Mouse (Mus musculus): ENCODE measurements around the gene Ctsd. TPM values are rescaled to one million over a fixed set of nuclear protein-coding genes. Genes with fewer than 3 reads are reported as not detected.
"Not testable (repeated sequence)": the region's sequence is repeated elsewhere in the genome, so short reads cannot be mapped to it uniquely, and the experiment has no call there.

Gene Ctsd
- total RNA-seq (2021): 100 to 1,000 TPM; 295 to 303 TPM
- long read RNA-seq, experiment 1, transcript Ctsd-202 (9 exons, 2,127 nt): major isoform, 622 of 722 reads
- long read RNA-seq, experiment 1, partial matches to known transcripts: 78 of 722 reads
- long read RNA-seq, experiment 1, other reads (novel, unspliced or antisense): 22 of 722 reads
- long read RNA-seq, experiment 2, transcript Ctsd-202 (9 exons, 2,127 nt): major isoform, 560 of 625 reads
- long read RNA-seq, experiment 2, partial matches to known transcripts: 50 of 625 reads
- long read RNA-seq, experiment 2, other reads (novel, unspliced or antisense): 14 of 625 reads

DNA sequence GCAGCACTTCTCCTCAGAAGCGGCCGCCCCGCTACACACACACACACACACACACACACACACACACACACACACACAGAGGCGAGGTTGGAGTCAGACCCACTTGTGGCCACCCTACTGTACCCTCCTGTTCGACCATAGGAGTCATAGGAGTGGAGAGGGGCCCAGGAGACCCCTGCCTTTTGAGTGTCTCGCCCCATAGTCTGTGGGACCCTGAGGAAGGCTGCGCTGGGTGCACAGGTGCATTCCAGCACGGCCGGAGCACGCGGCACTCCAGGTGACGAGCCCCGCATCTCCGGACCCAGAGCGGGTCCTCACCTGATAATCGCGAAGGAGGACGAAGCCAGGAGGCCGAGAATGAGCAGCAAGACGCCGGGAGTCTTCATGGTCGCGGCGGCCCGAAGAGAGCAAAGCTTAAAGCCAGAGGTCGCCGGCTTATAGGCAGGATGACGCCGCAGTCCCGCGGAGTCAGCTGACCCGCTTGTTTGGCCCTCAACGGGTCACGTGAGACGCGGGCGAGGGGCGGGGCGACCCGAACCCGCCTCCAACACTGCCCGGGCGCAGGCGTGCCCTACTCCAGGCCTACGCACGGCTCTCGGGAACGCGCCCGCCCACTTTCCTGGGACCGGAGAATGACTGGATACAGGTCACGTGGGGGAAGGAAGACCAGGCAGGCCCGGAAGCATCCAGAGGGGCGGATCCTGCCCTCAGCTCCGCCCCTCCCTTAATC, at the start of gene Ctsd:
Gene Ctsd, minus strand, starts transcription at position 620 of the 730 bp plus-strand sequence.
- intact Hi-C loops (cut with DNase I): no loop called here
- DNase-seq (ENCODE audit: low spot score in 2 of 2): peak; percentile 97 to 98

DNA sequence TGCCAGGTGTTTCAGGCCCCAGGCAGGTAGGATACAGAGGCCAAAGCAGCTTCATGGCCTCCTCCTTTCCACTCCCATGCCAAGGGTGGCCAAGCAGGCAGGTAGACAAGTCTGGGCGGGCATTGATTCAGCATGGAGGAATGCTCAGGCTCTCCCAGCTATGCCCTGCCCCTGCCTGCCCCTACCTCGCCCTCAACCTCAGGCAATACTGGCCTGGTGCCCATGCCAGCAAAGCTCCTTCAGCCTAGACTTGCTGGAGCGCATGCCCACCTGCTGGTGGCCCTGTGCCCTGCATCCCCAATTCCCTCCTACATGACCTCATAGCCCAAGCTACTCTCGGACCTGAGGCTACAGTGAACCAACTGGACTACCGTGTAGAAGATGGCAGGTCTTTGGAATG, 49.5 kb upstream of the Ctsd start:
- intact Hi-C loops (cut with DNase I): no loop called here
- DNase-seq (ENCODE audit: low spot score in 2 of 2): no peak

DNA sequence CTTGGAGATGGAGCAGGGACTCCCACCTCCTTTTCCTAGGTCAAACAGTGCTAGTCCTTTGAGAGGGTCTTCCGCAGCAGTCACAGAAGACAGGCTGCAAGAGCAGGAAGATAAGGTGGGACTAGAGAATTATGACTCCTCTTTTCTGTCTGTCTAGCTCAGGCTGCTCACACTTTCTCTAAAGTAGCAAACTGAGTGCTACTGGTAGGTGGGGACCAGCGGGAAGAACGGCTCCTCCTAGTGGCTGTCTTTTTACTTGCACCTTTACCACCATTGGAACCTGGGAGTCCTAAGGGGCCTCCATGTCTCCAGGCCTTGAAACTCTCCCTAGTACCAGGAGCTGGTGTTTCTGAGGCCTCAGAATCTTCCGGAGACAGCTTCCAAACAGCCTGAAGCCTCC, 47.7 kb upstream of the Ctsd start:
- peak; percentile 77 to 86 for DNase-seq (ENCODE audit: low spot score in 2 of 2)
- intact Hi-C loops (cut with DNase I): loop anchor here (1.0 kb wide), 1 partner anchor 101 kb away; no protein-coding TSS in a partner anchor

DNA sequence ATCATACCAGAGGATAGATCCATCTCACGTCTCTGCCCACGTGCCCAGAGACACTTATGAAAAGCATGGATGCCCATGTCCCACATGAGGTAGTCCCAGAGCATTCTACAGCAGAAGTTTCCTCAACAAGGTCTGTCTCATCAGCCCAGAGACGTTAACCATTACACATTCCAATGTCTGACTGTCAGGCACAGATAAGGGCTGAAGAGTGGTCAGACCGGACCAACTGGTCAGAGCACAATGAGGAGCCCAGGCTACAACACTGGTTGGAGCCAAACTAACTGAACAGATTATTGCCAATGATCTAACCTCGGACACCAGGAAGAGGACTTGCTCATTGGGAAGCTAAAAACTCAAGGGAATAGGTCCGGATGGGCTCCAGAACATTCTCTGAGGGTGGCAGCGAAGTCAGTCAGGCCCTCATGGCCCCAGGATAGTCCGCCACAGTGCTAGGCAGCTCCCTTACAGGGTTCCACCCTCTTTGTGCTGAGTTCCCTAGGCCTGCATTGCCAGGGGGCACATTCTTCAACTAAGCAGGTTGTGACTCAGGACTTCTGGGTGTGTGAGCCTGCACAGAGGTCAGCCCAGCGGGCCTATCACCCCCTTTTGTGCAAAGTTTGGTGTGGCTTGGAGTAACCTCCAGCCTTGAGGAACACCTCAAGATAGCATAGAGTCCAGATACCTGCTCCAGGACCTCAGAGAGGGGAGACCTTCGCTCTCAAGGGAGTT, 46.5 kb upstream of the Ctsd start, which contains the start of gene Syt8:
Gene Syt8, plus strand, starts transcription at position 714 of the 729 bp plus-strand sequence.
- no peak for DNase-seq (ENCODE audit: low spot score in 2 of 2)
- intact Hi-C loops (cut with DNase I): no loop called here

DNA sequence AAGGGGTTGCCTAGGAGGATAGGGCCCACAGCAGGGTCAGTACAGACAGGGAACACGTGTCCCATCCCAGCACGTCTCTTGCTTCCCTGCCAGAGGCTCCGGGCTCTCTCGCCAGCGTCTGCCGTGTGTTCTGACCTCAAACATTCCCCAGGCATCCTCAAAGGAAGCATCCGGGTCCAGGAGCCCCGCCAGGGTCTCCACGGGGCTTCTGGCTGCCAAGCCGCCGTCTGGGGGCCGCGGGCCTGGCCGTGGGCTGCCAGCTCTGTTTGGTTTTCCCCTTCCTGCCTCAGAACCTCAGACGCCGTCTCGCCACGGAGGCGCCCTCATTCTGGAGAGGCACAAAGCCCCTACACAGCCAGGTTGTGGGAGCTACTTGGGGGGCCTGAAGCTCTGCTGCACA, 45.8 kb upstream of the Ctsd start:
- intact Hi-C loops (cut with DNase I): no loop called here
- DNase-seq (ENCODE audit: low spot score in 2 of 2): no peak

DNA sequence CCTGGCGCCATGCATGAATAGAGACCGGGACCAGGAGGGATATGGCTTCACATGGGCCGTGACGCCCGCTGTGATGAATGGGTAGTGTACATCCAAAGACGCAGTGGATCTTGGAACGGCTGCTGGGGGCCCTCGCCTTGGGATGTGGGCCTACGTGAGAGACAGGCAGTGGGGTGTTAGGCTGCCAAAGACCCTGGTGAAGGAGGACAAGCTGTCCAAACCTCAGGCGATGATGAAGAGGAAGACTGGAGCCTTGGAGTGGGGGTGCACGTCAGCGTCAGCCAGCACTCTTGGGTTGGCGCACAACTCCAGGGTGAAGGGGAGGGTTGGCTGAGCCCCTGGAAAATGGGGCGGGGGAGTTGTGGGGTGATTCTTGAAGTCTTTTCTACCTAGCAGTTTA, 43.3 kb upstream of the Ctsd start:
- intact Hi-C loops (cut with DNase I): no loop called here

DNA sequence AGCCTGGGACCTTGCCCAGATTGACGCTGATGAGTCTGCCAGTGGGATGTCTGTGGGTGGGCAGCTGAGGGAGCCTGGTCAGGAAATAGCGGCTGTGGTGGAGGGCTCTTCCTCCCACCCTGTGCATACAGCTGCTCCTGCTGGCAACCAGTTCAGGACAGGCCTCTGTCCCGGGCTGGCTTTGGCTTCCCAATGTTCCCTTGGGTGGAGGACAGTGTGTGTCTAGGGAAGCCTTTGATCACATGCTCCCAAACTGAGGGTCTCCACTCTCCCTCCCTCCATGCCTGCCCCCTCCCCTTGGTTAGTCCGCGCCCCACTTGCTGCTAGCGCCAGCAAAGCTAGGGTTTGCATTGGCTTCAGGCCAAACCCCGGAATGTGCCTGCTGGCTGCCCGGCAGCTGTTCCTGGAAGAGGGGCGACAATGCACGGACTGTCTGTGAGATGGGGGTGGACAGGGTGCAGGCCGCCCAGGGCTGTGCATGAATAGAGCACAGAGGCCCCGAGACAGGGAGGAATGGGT, 42.4 kb upstream of the Ctsd start:
- peak; percentile 57 to 65 for DNase-seq (ENCODE audit: low spot score in 2 of 2)
- intact Hi-C loops (cut with DNase I): no loop called here

More for the DNA sequence above, 43.3 kb upstream of the Ctsd start:
- DNase-seq (ENCODE audit: low spot score in 2 of 2): no peak

DNA sequence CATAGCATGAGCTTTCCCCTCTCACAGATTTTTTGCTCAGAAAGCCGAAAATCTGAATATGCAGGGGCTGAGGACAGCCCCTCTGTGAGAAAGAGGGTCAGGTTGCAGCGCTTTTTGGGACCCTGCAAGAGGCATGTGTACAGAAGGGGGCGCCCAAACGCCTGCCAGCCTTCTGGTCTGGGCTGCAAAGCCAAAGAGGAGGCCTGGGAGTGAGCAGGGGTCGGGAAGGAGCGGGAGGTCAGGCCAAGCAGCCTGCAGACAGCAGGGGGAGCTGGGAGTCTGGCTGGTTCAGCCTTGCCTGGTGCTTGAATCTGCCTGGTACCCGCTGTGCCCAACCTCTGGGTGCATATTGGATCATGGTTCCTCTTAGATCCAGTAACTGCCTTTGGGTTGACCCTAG, 40.4 kb upstream of the Ctsd start:
- DNase-seq (ENCODE audit: low spot score in 2 of 2): no peak
- intact Hi-C loops (cut with DNase I): no loop called here

DNA sequence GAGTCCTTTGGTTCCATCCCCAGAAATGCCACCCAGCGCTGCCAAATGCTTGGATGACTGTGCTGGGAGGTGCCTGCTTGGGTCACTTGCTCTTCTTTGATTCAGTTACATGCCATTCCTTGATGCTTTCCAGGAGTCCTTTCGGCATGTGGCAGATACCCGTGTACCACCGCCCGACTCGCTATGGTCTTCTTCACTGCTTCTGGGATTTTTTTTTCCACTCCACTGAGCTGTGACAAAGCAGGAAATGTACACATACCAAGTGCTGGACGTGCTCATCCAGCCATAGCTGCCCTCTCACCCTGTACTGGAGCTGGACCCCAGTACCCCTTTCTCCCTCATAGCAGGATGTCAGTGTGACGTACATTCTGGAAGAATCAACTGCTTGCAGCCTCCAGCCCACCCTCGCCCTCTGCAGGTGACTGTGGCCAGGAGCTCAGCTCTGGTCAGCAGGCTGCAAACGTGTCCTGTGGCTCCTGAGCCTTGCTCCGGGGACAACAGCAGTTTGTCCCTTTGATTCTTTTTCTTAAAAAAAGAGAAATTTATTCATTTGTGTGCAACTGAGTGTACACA, 37.9 kb upstream of the Ctsd start:
- DNase-seq (ENCODE audit: low spot score in 2 of 2): no peak
- intact Hi-C loops (cut with DNase I): no loop called here

DNA sequence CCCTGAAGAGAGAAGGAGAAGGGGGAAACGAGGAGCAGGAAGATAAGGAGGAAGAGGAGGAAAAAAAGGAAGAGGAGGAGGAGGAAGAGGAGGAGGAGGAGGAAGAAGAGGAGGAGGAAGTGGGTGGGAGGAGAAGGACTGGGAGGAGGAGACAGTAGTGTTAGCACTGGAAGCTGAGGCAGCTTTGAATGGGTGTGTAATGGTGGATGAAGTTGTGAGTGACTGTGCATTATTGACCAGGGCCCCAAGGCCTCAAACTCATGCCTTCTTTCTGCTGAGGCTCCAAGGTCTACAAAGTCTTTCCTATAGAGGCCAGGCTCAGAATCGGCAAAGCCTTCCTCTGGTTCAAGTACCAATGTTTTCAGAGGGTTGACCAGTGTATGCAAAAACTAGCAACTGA, 34.0 kb upstream of the Ctsd start:
- intact Hi-C loops (cut with DNase I): no loop called here
- DNase-seq (ENCODE audit: low spot score in 2 of 2): no peak

DNA sequence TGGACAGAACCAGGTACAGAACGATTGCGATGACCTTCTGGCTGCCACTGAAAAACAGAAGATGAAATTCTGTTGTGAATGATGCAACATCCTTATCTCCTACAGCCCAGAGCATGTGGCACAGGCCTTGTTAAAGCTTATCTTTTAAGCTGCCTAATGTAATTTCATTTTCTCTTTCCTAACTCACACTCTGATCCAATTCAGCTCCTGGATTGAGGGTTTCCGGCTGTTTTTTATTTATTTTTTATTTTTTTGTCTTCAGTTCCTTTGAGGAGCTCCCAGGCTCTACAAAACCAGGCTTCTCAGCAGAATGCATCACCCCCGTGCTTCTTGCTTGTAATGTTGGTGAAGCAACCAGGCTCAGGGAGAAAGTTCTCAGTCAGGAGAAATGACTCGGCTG, 32.0 kb upstream of the Ctsd start:
- no peak for DNase-seq (ENCODE audit: low spot score in 2 of 2)

DNA sequence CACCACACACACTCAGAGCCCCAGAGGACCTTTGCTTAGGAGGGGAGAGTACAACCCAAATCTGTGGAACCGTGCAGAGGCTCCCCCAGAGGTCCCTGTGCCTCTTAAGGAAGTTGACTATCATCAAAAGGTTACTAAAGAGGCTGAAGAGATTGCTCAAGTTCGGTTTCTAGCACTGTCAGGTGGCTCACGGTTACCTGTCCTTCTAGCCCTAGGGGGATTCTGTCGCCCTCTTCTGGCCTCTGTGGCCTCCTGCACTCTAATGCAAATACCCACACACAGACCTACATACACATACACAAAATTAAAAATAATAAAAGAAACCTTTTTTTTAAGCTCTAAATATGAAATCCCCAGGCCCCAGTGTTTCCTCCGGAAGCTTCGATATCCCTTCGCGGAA, 30.8 kb upstream of the Ctsd start:
- no peak for DNase-seq (ENCODE audit: low spot score in 2 of 2)
- intact Hi-C loops (cut with DNase I): no loop called here

More for the DNA sequence above, 32.0 kb upstream of the Ctsd start:
- intact Hi-C loops (cut with DNase I): no loop called here

DNA sequence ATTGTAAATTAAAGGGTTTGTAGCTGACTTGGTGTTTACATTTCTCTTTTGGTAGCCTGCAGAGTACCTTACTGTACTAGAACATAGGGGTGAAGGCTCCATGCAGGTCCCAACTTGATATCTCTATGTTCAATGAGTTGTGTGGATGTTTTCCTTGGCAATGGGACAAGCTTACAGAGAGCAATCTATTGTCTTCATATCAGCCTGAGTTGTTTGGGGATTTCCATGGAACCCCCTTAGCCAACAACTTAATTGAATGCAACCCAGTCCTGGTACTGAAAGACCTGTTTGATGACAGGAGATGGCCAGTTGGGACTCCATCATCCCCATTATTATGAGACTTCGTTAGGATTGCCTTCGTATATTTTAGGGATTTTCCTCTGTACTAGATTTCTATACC, 30.2 kb upstream of the Ctsd start:
- intact Hi-C loops (cut with DNase I): no loop called here
- DNase-seq (ENCODE audit: low spot score in 2 of 2): no peak

DNA sequence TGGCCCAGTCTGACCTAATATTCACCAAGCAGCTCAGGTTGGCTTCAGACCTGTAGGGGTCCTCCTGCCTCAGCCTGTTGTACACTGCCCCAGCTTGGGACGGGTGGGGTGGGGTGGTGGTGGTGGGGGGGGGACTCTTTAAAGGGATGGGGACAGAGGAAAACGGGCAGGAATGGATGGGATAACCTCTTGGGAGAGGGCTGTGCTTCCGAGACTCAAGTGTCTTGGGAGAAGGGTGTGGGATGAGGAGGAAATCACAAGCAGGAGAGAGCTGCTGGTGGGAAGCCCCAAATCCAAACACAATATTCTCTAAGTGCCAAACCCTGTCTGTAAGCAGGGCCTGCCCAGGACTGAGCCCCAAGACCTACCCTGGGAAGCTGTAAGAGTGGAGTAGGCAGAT, 28.4 kb upstream of the Ctsd start:
- no peak for DNase-seq (ENCODE audit: low spot score in 2 of 2)
- intact Hi-C loops (cut with DNase I): no loop called here

DNA sequence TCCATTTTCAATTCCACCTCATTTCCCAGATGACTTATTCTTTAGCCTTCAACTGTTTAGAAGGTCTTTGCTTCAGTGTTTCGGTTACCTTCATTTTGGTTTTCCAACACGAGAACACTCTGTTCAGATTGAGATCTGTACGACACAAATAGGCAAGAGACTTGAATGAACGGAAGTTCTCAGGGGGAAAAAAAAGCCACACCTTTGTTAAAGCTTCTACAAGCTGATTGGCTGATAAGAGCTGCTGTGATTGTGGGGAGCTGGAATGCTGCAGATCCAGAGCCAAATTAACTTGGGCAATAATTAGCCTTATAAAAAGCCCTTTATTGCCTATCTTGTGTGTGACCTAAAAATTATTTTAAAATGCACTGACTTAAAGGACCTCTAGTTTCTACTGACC, 27.5 kb upstream of the Ctsd start:
- no peak for DNase-seq (ENCODE audit: low spot score in 2 of 2)
- intact Hi-C loops (cut with DNase I): no loop called here

DNA sequence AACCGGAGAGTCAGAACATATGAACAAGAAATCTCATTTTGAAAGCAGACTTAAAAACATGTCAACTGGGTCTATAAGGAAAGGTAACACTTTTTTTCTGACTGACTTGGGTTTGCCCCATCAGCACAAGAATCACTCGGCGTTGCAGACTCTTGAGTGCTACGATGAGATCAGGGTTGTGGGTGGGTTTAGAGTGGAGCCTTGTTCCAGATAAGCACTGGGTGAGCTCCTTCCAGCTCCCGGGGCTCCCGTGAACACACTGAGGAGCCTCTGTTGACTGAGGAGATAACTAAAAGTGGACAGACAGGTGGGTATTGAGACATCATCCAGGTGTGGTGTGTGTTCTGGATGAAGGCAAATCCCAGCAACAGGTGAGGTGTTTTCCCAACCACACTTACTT, 25.4 kb upstream of the Ctsd start:
- intact Hi-C loops (cut with DNase I): no loop called here
- no peak for DNase-seq (ENCODE audit: low spot score in 2 of 2)

DNA sequence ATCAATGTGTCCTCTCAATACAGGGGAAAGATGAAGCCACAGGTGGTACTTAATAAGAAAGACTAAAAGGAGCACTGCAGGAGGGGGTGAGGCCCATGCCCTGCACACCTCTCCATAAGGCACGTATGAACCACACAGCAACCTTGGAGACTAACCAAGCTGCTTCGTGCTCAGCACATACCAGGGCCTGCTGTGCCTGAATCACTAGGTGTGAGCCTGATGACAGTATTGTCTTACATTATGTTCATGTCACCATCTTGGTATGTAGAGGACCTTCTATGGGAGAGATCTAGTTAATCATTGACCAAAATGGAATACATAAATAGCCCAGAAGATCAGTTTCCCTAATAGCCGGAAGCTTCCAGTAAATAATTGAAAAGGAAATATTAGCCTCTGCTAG, 21.8 kb upstream of the Ctsd start:
- intact Hi-C loops (cut with DNase I): no loop called here
- DNase-seq (ENCODE audit: low spot score in 2 of 2): no peak

DNA sequence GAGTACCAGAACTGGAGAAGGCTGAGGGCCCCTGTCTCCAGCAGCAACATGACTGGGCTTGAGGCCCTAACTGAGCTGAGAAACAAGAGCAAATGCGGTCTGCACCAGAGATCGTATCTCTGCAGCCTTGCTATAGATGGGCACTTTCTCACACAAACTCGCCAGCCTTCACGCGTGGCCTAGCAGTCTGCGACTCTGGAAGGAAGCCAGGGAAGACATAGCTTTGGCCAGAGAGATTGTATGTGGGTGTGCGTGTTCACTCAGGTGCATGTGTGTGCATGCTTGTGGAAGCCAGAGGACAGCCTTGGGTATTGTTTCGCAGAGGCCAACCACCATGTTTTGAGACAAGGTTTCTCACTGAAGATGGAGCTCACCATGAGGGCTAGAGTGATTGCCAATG, 20.8 kb upstream of the Ctsd start:
- DNase-seq (ENCODE audit: low spot score in 2 of 2): no peak
- intact Hi-C loops (cut with DNase I): no loop called here

DNA sequence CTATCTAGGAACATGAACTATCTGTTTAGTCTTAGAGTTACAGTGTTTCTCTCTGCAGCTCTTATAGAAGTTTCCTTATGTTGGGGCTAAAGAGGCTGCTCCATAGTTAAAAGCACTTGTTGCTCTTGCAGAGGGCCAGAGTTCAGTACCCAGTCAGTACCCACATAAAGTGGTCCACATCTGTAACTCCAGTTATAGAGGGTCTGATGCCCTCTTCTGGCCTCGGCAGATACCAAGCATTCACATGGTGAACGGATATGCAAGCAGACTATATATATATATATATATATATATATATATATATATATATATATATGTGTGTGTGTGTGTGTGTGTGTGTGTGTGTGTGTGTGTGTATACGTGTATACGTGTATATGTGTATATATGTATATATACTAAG, 20.1 kb upstream of the Ctsd start:
- intact Hi-C loops (cut with DNase I): no loop called here
- DNase-seq (ENCODE audit: low spot score in 2 of 2): no peak

DNA sequence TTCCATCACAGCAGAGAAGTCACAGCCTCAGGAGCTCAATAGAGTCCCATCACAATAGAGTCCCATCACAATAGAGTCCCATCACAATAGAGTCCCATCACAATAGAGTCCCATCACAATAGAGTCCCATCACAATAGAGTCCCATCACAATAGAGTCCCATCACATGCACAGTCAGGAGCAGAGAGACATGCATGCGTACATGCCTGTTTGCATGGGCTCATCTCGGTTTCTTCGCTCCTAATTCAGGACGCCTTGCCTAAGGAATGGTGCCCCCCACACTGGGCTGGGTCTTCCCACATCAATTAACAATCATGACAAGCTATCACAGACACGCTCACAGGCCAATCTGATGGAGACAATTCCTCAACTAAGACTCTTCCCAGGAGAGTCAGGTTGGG, 17.3 kb upstream of the Ctsd start:
- DNase-seq (ENCODE audit: low spot score in 2 of 2); intact Hi-C loops (cut with DNase I): not testable (repeated sequence)

All from left cerebral cortex, postnatal 14 days (tissue).